Mouse (Mus musculus): ENCODE measurements around the gene Usp19.

- TF ChIP-seq CTCF (IDR thresholded peaks at IDR 0.05; ENCODE audit: low read depth, low read length) = no peak
- no peak for TF ChIP-seq GATA1 (IDR thresholded peaks at IDR 0.05; ENCODE audit: borderline replicate concordance, low read length)
Observed at GRCm38 (mm10) chr9:108506901-108507300, 16.5 kb downstream of the Usp19 start.

Data from G1E (cell line).